Mouse (Mus musculus) myocyte (in vitro differentiated cells): ENCODE measurements around the gene Rtp3. TPM values are rescaled to one million over a fixed set of nuclear protein-coding genes. Genes with fewer than 3 reads are reported as not detected.

Experiments used
- H3K27me3 ChIP-seq: one replicate; pipeline ENCODE4 v1.6.1; 2011; ENCODE audit not compliant: control insufficient read depth, insufficient read depth, insufficient read length
- H3K36me3 ChIP-seq: one replicate; pipeline ENCODE4 v1.6.1; 2011; ENCODE audit not compliant: control insufficient read depth, insufficient read depth
- H3K4me2 ChIP-seq: one replicate; pipeline ENCODE4 v1.6.1; 2011; ENCODE audit warnings: low read depth, control low read depth
- H3K4me3 ChIP-seq: one replicate; pipeline ENCODE4 v1.5.1; 2011; ENCODE audit warnings: mild to moderate bottlenecking, control low read depth, moderate library complexity
- H3K79me2 ChIP-seq: one replicate; pipeline ENCODE4 v1.6.1; 2011; ENCODE audit not compliant: control insufficient read depth, insufficient read depth
- H3ac ChIP-seq: one replicate; pipeline ENCODE4 v1.6.1; 2011; ENCODE audit not compliant: control insufficient read depth, insufficient read length
- CEBPB ChIP-seq: IDR thresholded peaks from 2 replicates; pipeline ENCODE4 v1.6.1; 2011; ENCODE audit warnings: mild to moderate bottlenecking, moderate library complexity; ENCODE audit not compliant: poor library complexity, insufficient read depth, severe bottlenecking
- E2F4 ChIP-seq: IDR thresholded peaks from one replicate; pipeline ENCODE4 v1.6.1; 2011; ENCODE audit warnings: mild to moderate bottlenecking, control low read depth, moderate library complexity; ENCODE audit not compliant: insufficient read depth
- MAX ChIP-seq: IDR thresholded peaks from one replicate; pipeline ENCODE4 v1.6.1; 2011; ENCODE audit warnings: low read depth, mild to moderate bottlenecking, control low read depth
- MYOD1 ChIP-seq, 3 experiments: IDR thresholded peaks; one replicate each; pipeline ENCODE4 v1.6.1; 2011; ENCODE audit warnings: control low read depth in 2 of 3, low read depth in 2 of 3, mild to moderate bottlenecking in 2 of 3, moderate library complexity in 1 of 3; ENCODE audit not compliant: insufficient read length in 2 of 3, control insufficient read depth in 1 of 3
- MYOG ChIP-seq, 3 experiments: IDR thresholded peaks; one replicate each; pipeline ENCODE4 v1.6.1; 2011; ENCODE audit warnings: control low read depth in 2 of 3, low read depth in 2 of 3, mild to moderate bottlenecking in 2 of 3; ENCODE audit not compliant: insufficient read length in 2 of 3, control insufficient read depth in 1 of 3, insufficient read depth in 1 of 3
- POLR2A ChIP-seq: IDR thresholded peaks from one replicate; pipeline ENCODE4 v1.6.1; 2011; ENCODE audit warnings: low read depth, mild to moderate bottlenecking, control low read depth, moderate library complexity; ENCODE audit not compliant: insufficient read length
- POLR2AphosphoS2 ChIP-seq: IDR thresholded peaks from one replicate; pipeline ENCODE4 v1.6.1; 2011; ENCODE audit warnings: low read depth, control low read depth; ENCODE audit not compliant: insufficient read length
- REST ChIP-seq: IDR thresholded peaks from one replicate; pipeline ENCODE4 v1.6.1; 2011; ENCODE audit warnings: mild to moderate bottlenecking, control low read depth, moderate library complexity; ENCODE audit not compliant: insufficient read depth, insufficient read length
- SRF ChIP-seq: IDR thresholded peaks from one replicate; pipeline ENCODE4 v1.6.1; 2011; ENCODE audit warnings: low read depth; ENCODE audit not compliant: control insufficient read depth, insufficient read length
- TCF12 ChIP-seq: IDR thresholded peaks from one replicate; pipeline ENCODE4 v1.6.1; 2011; ENCODE audit warnings: mild to moderate bottlenecking, control low read depth; ENCODE audit not compliant: poor library complexity, insufficient read depth, severe bottlenecking
- TCF3 ChIP-seq: IDR thresholded peaks from one replicate; pipeline ENCODE4 v1.6.1; 2011; ENCODE audit warnings: low read depth, control low read depth; ENCODE audit not compliant: insufficient read length
- USF1 ChIP-seq: IDR thresholded peaks from one replicate; pipeline ENCODE4 v1.6.1; 2011; ENCODE audit warnings: low read depth, mild to moderate bottlenecking, control low read depth, moderate library complexity
- polyA plus RNA-seq: library from polyadenylated mRNA; unstranded; fragments of >200 nt; fragmentation: generic; extraction: Trizol; gene quantifications from one replicate; pipeline ENCODE4 v1.2.1, GENCODE M21; 2012; ENCODE audit warnings: missing spikeins

Rtp3 gene
- polyA plus RNA-seq, 1 experiment, result not detected

DNA sequence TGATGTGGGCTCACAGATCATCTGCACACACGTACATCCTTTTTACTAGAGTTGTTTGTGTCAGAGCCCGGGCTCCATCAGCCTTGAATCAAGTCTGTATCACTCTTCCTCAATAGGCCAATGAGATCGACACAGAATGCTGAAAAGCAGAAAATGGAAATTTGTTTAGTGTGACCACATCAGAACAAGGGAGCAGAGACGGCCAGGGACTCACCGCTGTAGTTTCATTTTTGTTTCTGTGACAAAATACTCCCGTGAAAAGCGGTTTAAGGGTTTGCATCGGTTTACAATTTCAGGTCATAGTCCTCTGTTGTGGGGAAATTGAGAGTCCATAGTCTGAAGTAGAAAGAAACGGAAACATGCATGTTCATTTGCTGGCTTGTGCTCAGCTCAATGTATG lies 12.9 kb upstream of the Rtp3 start:
- Histone ChIP-seq H3ac (no peak overlapping the region), H3K36me3 (no peaks in the 10 kb centered on the region), H3K4me2 (no peak overlapping the region), H3K79me2 (no peaks in the 10 kb centered on the region), H3K27me3 (peaks cover 18% of the 10 kb centered on the region), H3K4me3 (no peak overlapping the region)
- TF ChIP-seq SRF (no peak), CEBPB (no peak), TCF3 (no peak), POLR2AphosphoS2 (no peak), E2F4 (no peak), USF1 (no peak), POLR2A (no peak), MAX (no peak), REST (no peak), TCF12 (no peak), MYOG (IDR thresholded peaks at IDR 0.05; ENCODE audit: control insufficient read depth in 1 of 3, insufficient read depth in 1 of 3, insufficient read length in 2 of 3, low read depth in 2 of 3) (no peak), MYOD1 (IDR thresholded peaks at IDR 0.05; ENCODE audit: control insufficient read depth in 1 of 3, insufficient read length in 2 of 3, low read depth in 2 of 3) (no peak)

DNA sequence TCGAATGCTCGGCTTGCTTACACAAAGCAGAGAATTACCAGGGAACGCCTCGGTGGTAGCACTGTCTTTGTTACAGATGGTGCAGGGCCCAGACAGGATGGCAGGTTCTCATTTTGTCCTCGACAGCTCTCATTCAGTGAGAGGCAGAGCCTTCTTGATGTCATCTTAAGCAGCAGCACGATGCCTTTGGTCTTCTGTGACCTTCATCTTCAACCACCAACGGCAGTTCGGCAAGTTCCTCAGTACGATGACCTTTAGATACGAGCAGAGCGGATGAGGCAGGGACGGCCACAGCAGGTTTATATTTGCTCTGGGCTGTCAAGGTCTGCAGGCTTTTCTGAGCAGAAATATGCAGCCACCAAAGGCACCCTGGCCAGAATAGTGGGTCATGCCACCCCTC lies 11.2 kb upstream of the Rtp3 start:
- H3K4me2 ChIP-seq, result no peak overlapping the region
- peaks cover 15% of the 10 kb centered on the region for H3K27me3 ChIP-seq
- H3K79me2 ChIP-seq, result no peaks in the 10 kb centered on the region
- H3ac ChIP-seq, result no peak overlapping the region
- no peak for TF ChIP-seq CEBPB
- TF ChIP-seq E2F4, result no peak
- no peak for TF ChIP-seq TCF12
- TF ChIP-seq MAX, result no peak
- no peak for TF ChIP-seq MYOD1 (IDR thresholded peaks at IDR 0.05; ENCODE audit: control insufficient read depth in 1 of 3, insufficient read length in 2 of 3, low read depth in 2 of 3)
- TF ChIP-seq MYOG (IDR thresholded peaks at IDR 0.05; ENCODE audit: control insufficient read depth in 1 of 3, insufficient read depth in 1 of 3, insufficient read length in 2 of 3, low read depth in 2 of 3), result no peak
- no peak for TF ChIP-seq POLR2A
- no peak for TF ChIP-seq USF1
- TF ChIP-seq POLR2AphosphoS2, result no peak
- no peak for TF ChIP-seq REST
- no peaks in the 10 kb centered on the region for H3K36me3 ChIP-seq
- no peak overlapping the region for H3K4me3 ChIP-seq

DNA sequence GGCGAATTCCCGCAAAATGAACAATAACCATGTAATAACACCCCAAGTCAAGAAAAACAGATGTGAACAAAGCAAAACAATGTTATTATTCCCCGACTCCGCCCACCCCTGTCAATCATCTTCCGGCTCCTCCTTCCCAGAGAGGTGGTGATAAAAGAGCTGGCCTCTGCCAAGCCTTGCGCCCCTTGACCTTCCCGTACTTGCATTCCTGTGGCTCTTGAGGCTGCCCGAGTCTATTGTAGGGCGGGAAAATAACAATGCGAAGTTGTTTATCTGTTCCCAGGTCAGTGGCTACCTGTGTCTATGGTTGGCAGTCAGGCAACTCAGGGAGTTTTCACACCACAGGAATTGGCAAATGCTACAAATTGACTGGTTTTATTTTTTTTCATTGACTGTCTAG lies 9.5 kb upstream of the Rtp3 start:
- Histone ChIP-seq H3K4me3 (no peak overlapping the region), H3ac (no peak overlapping the region), H3K36me3 (no peaks in the 10 kb centered on the region), H3K4me2 (no peak overlapping the region), H3K27me3 (peaks cover 6% of the 10 kb centered on the region), H3K79me2 (no peaks in the 10 kb centered on the region)
- TF ChIP-seq POLR2AphosphoS2 (no peak), TCF3 (no peak), E2F4 (no peak), MAX (no peak)

DNA sequence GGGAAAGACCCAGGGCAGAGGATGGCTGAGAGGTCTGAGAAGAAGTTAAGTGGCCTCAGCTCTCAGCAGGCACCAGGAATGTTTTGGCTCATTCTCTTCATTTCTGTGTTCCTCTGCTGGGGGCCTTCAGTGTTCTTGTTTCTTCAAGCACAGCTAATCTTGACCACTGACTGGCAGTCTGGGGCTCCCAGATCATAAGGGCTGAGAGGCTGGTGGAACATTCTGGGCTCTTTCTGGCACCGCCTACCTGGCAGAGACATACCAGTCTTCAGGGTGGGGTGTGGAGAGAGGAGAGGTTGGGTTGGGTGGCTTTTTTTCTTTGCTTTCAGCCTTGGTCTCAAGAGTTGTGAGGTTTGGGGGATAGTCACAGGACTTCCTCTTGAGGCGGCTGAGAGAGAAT lies 8.7 kb upstream of the Rtp3 start:
- H3K36me3 ChIP-seq, result no peaks in the 10 kb centered on the region
- no peaks in the 10 kb centered on the region for H3K79me2 ChIP-seq
- H3ac ChIP-seq, result no peak overlapping the region
- H3K4me2 ChIP-seq, result no peak overlapping the region
- TF ChIP-seq SRF, result no peak
- no peak for TF ChIP-seq E2F4
- no peak for TF ChIP-seq MYOG (IDR thresholded peaks at IDR 0.05; ENCODE audit: control insufficient read depth in 1 of 3, insufficient read depth in 1 of 3, insufficient read length in 2 of 3, low read depth in 2 of 3)
- no peaks in the 10 kb centered on the region for H3K27me3 ChIP-seq
- no peak overlapping the region for H3K4me3 ChIP-seq

DNA sequence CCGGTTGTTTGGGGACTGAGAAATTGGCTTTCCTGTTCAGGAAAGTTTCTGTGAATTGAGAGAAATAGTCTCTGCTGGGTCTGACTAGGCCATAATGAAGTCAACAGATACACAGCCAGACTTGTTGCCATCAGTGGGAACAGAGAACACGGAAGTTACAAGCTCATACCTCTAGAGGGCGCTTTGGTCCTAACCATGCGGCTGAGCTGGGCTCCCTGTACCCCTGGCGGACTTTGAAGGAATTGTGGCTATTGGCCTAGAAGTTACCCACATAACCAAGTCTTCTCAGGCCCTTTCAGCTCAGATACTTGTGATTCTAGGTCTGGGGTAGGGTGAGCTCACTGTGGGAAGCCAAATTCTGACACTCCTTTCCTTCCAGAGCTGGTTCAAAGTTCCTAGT lies 6.9 kb upstream of the Rtp3 start:
- Histone ChIP-seq H3K4me2 (no peak overlapping the region), H3ac (no peak overlapping the region), H3K79me2 (no peaks in the 10 kb centered on the region), H3K27me3 (peaks cover 3% of the 10 kb centered on the region), H3K4me3 (no peak overlapping the region), H3K36me3 (no peaks in the 10 kb centered on the region)
- TF ChIP-seq POLR2A (no peak), E2F4 (no peak), CEBPB (no peak), TCF12 (no peak), USF1 (no peak), MYOD1 (IDR thresholded peaks at IDR 0.05; ENCODE audit: control insufficient read depth in 1 of 3, insufficient read length in 2 of 3, low read depth in 2 of 3) (no peak), SRF (no peak), MAX (no peak), REST (no peak), MYOG (IDR thresholded peaks at IDR 0.05; ENCODE audit: control insufficient read depth in 1 of 3, insufficient read depth in 1 of 3, insufficient read length in 2 of 3, low read depth in 2 of 3) (no peak), TCF3 (no peak), POLR2AphosphoS2 (no peak)
